Mouse (Mus musculus) lung, adult 2 months (tissue): ENCODE data around the gene Gm15737.

Source experiments
- CTCF ChIP-seq: fragments of 200-500 bp; IDR thresholded peaks from 2 replicates; pipeline ENCODE4 v1.5.1; 2011; ENCODE audit warnings: mild to moderate bottlenecking, low read length, control low read depth; ENCODE audit not compliant: insufficient read depth
- POLR2A ChIP-seq: fragments of 200-500 bp; IDR thresholded peaks from 2 replicates; pipeline ENCODE4 v1.6.1; 2011; ENCODE audit warnings: low read depth, mild to moderate bottlenecking, control low read depth, low read length, borderline replicate concordance; ENCODE audit errors: extremely low read depth

- no peak for TF ChIP-seq CTCF
- no peak for TF ChIP-seq POLR2A
Observed at GRCm38 (mm10) chr6:92822006-92822405, 47.2 kb upstream of the Gm15737 start.
